In the genomic region with DNA sequence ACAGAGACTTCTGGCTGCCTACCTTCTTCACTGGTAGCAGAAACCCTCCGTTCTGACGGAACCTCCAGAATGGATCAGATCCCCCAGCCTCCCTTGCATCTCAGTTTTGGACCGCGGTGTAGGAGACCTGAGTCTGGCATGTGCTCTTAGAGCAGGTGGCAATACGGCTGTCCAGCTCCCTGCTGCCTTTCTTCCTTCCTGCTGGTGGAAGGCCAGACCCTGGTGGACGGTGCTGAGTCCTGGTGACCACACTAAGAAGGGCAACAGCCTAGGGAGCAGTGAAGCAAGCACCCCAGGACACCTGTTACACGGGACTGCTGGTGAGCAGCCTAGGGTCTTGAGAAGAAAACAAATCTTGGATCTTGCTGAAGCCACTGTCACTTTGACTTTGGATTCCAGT, we compare ENCODE assay signal across 20 mouse cellular contexts.
DNase-seq lines count a peak whose midpoint lies in the region; ATAC-seq lines count a peak whose summit lies in the region.
"Had no signal": no experiment of that assay in that cellular context is flagged by ENCODE, and none has a peak within 500 bp of the region (broad histone marks: within the 10 kb centered on the region; RNA-seq: fewer than 3 reads in every experiment).

No protein-coding gene starts in this region.

- H3K4me3 ChIP-seq in hindbrain, embryonic 16.5 days (ENCODE audit: low read length): no peak overlapping the region
- no peak overlapping the region for H3K4me3 ChIP-seq in embryonic facial prominence, embryonic 10.5 days
- H3K4me3 ChIP-seq: embryonic facial prominence, embryonic 13.5 days; forebrain, embryonic 12.5 days; heart, embryonic 10.5 days; hindbrain, embryonic 13.5 days had no signal

- 84% methylated on average over 7 of the region's 7 CpGs for WGBS in hindbrain, embryonic 16.5 days
- 85% methylated on average over 7 of the region's 7 CpGs for WGBS in embryonic facial prominence, embryonic 10.5 days

- H3K9me3 ChIP-seq in hindbrain, embryonic 16.5 days (ENCODE audit: control insufficient read depth, low read length): no peaks in the 10 kb centered on the region
- H3K9me3 ChIP-seq in embryonic facial prominence, embryonic 10.5 days: peaks cover 2% of the 10 kb centered on the region; the same call in 1 of the 2 replicates
- H3K9me3 ChIP-seq: embryonic facial prominence, embryonic 13.5 days; forebrain, embryonic 12.5 days; heart, embryonic 10.5 days; hindbrain, embryonic 13.5 days had no signal

- H3K9ac ChIP-seq in hindbrain, embryonic 16.5 days (ENCODE audit: low read depth, low read length): no peak overlapping the region
- H3K9ac ChIP-seq: embryonic facial prominence, embryonic 13.5 days; forebrain, embryonic 12.5 days; hindbrain, embryonic 13.5 days had no signal

- H3K27me3 ChIP-seq in hindbrain, embryonic 16.5 days (replicated peaks; ENCODE audit: control insufficient read depth, insufficient read depth, low read length): no peaks in the 10 kb centered on the region
- no peaks in the 10 kb centered on the region for H3K27me3 ChIP-seq in embryonic facial prominence, embryonic 10.5 days (replicated peaks; ENCODE audit: low read depth, poor library complexity, severe bottlenecking)
- H3K27me3 ChIP-seq: embryonic facial prominence, embryonic 13.5 days; forebrain, embryonic 12.5 days; hindbrain, embryonic 13.5 days had no signal

- ATAC-seq in hindbrain, embryonic 16.5 days: no peak
- ATAC-seq in inflammation-experienced regulatory T-cells, adult 6 months: no peak
- ATAC-seq: forebrain, embryonic 16.5 days; intestine, embryonic 16.5 days had no signal

- DNase-seq in cerebellum, adult 11 months: peak; percentile 57
- DNase-seq in cerebellum, adult 18-20 months: peak; percentile 65 to 71
- DNase-seq in cerebellum, adult 9-11 months: peak; percentile 85
- DNase-seq in cerebellum, postnatal 36 days: peak; percentile 71 to 76
- DNase-seq in embryonic facial prominence, embryonic 10.5 days (ENCODE audit: low spot score): no peak
- no peak for DNase-seq in left cerebral cortex, adult 18-20 months (ENCODE audit: low spot score in 2 of 2)
- DNase-seq: adrenal gland, adult 8-10 months; adrenal gland, postnatal 36 days; gastrocnemius, postnatal 10 days; heart, adult 18-20 months; heart, postnatal 10 days; heart, postnatal 4 days had no signal

- no peak overlapping the region for H3K4me2 ChIP-seq in hindbrain, embryonic 16.5 days (ENCODE audit: low read length)
- H3K4me2 ChIP-seq: embryonic facial prominence, embryonic 13.5 days; forebrain, embryonic 12.5 days; hindbrain, embryonic 13.5 days had no signal

- no peaks in the 10 kb centered on the region for H3K4me1 ChIP-seq in hindbrain, embryonic 16.5 days (ENCODE audit: control insufficient read depth, insufficient read depth, low read depth, low read length)
- H3K4me1 ChIP-seq in embryonic facial prominence, embryonic 10.5 days: peaks cover 27% of the 10 kb centered on the region
- H3K4me1 ChIP-seq: forebrain, embryonic 12.5 days; heart, embryonic 10.5 days had no signal

- no peaks in the 10 kb centered on the region for H3K36me3 ChIP-seq in hindbrain, embryonic 16.5 days (ENCODE audit: control insufficient read depth, insufficient read depth, low read length)
- no peaks in the 10 kb centered on the region for H3K36me3 ChIP-seq in embryonic facial prominence, embryonic 10.5 days (replicated peaks)
- H3K36me3 ChIP-seq: embryonic facial prominence, embryonic 13.5 days; forebrain, embryonic 12.5 days; heart, embryonic 10.5 days; hindbrain, embryonic 13.5 days had no signal

- no peak overlapping the region for H3K27ac ChIP-seq in hindbrain, embryonic 16.5 days (ENCODE audit: low read depth, low read length)
- H3K27ac ChIP-seq in embryonic facial prominence, embryonic 10.5 days (replicated peaks): no peak overlapping the region
- H3K27ac ChIP-seq: embryonic facial prominence, embryonic 13.5 days; forebrain, embryonic 12.5 days; heart, embryonic 10.5 days; hindbrain, embryonic 13.5 days had no signal

Comparison
In these comparisons a context has a peak if more than half of its experiments do, and no peak if none do; other contexts are left out.
1. DNase-seq: peak in cerebellum, adult 11 months (single experiment), cerebellum, adult 18-20 months (2 of 2), cerebellum, adult 9-11 months (single experiment) and cerebellum, postnatal 36 days (2 of 2); none in embryonic facial prominence, embryonic 10.5 days (single experiment) and left cerebral cortex, adult 18-20 months (0 of 2).